Mouse (Mus musculus): Measurements from ENCODE around the gene Map3k15.

DNA sequence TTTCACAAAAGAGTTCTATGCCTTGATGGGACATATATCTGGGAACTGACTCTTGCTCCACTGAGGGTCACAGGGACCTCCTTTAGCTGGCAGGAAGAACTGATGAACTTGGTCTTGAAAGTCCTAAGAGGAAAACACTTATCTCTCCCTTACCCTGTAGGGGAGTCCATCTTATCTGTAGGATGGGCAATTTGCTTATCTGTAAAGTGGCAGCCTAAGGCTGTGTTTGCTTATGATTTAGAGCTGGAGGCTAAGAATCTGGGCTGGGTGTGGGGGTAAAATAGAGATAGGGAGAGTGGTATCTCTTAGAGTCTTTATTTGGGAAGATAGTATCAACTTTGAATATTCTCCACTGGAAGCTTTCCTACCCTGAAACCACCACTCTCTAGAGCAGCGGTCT is 125.5 kb downstream of the Map3k15 start:
- TF ChIP-seq USF1 (IDR thresholded peaks at IDR 0.05; ENCODE audit: low read depth): no peak
- TF ChIP-seq POLR2A (IDR thresholded peaks at IDR 0.05; ENCODE audit: insufficient read length, low read depth): no peak
- TF ChIP-seq TCF12 (IDR thresholded peaks at IDR 0.05; ENCODE audit: insufficient read depth, poor library complexity, severe bottlenecking): no peak
- TF ChIP-seq MAX (IDR thresholded peaks at IDR 0.05; ENCODE audit: low read depth): no peak

Measured in myocyte (in vitro differentiated cells).